Mouse (Mus musculus): Measurements from ENCODE around the gene Lrpap1. TPM values are rescaled to one million over a fixed set of nuclear protein-coding genes. Genes with fewer than 3 reads are reported as not detected.

The Lrpap1 gene
- polyA plus RNA-seq (2012; ENCODE audit: low replicate concordance): 6.2 and 26.3 TPM in 2 replicates

GRCm38 (mm10) chr5:35104960-35105921 lies at the start of gene Lrpap1:
Gene Lrpap1 (minus strand): TSS chr5:35105766.

GRCm38 (mm10) chr5:35056604-35057432 lies 48.7 kb downstream of the Lrpap1 start, which contains the start of gene Dok7:
Gene Dok7 (plus strand): TSS chr5:35056766.

Other genes starting within 250 kb of the Lrpap1 start
- gene Msantd1, start 197.8 kb downstream of the Lrpap1 start, polyA plus RNA-seq (2012; ENCODE audit: low replicate concordance): 0.21 and 0.30 TPM in 2 replicates
- gene Rgs12, start 156.3 kb downstream of the Lrpap1 start, polyA plus RNA-seq (2012; ENCODE audit: low replicate concordance): 14.2 and 15.1 TPM in 2 replicates
- 0.86 and 1.8 TPM in 2 replicates for gene Hgfac, start 64.3 kb downstream of the Lrpap1 start, polyA plus RNA-seq (2012; ENCODE audit: low replicate concordance)
- 0.05 and 0.06 TPM in 2 replicates for gene Dok7, start 49.0 kb downstream of the Lrpap1 start, polyA plus RNA-seq (2012; ENCODE audit: low replicate concordance)
- not detected in 2 replicates for gene Adra2c, start 172.6 kb upstream of the Lrpap1 start, polyA plus RNA-seq (2012; ENCODE audit: low replicate concordance)

Data from hematopoietic multipotent progenitor cell, adult 10-12 weeks (in vitro differentiated cells).